Mouse (Mus musculus) heart, embryonic 12.5 days (tissue): ENCODE measurements around the gene Ankrd36. TPM values are rescaled to one million over a fixed set of nuclear protein-coding genes. Genes with fewer than 3 reads are reported as not detected.
A peak's percentile ranks its signal among the peaks of the same experiment; 100 is the strongest.

ENCODE experiments used
- ATAC-seq: fragments of 200-750 bp; cut with Nextera tagmentation; 2 replicates; pipeline ENCODE4 v1.8.0; 2017; ENCODE audit warnings: moderate TSS enrichment, moderate library complexity; ENCODE audit not compliant: insufficient number of reproducible peaks, low FRiP score
- H3K27ac ChIP-seq: fragments of 300-500 bp; sonication (generic); 2 replicates; pipeline ENCODE4 v1.5.1; 2016; ENCODE audit warnings: mild to moderate bottlenecking, moderate library complexity; ENCODE audit not compliant: poor library complexity, severe bottlenecking
- H3K27me3 ChIP-seq: fragments of 300-500 bp; sonication (generic); replicated peaks from 2 replicates; pipeline ENCODE4 v1.6.1; 2016; ENCODE audit warnings: mild to moderate bottlenecking, moderate library complexity
- H3K36me3 ChIP-seq: fragments of 300-500 bp; sonication (generic); 2 replicates; pipeline ENCODE4 v1.6.1; 2016; ENCODE audit warnings: mild to moderate bottlenecking, moderate library complexity
- H3K4me1 ChIP-seq: fragments of 300-500 bp; sonication (generic); replicated peaks from 2 replicates; pipeline ENCODE4 v1.6.1; 2016; ENCODE audit warnings: mild to moderate bottlenecking
- H3K4me2 ChIP-seq: fragments of 300-500 bp; sonication (generic); 2 replicates; pipeline ENCODE4 v1.6.1; 2016; ENCODE audit warnings: mild to moderate bottlenecking, moderate library complexity
- H3K4me3 ChIP-seq: fragments of 300-500 bp; sonication (generic); 2 replicates; pipeline ENCODE4 v1.5.1; 2016; ENCODE audit warnings: mild to moderate bottlenecking
- H3K9ac ChIP-seq: fragments of 300-500 bp; sonication (generic); 2 replicates; pipeline ENCODE4 v1.6.1; 2016; ENCODE audit warnings: mild to moderate bottlenecking, moderate library complexity
- H3K9me3 ChIP-seq: fragments of 300-500 bp; sonication (generic); replicated peaks from 2 replicates; pipeline ENCODE4 v1.6.1; 2016; ENCODE audit warnings: mild to moderate bottlenecking, moderate library complexity
- WGBS: fragments of 180-500 bp; shearing (Covaris S2); methylation state at CpG from one replicate; pipeline ENCODE4 v1.1.7; 2016; 5-methylcytosine and 5-hydroxymethylcytosine counted together
- polyA plus RNA-seq: library from polyadenylated mRNA; unstranded; fragments of >200 nt; fragmentation: Nextera tagmentation; extraction: Ambion mirVana; gene quantifications from 2 replicates; pipeline ENCODE4 v1.2.1, GENCODE M21; 2016

Ankrd36 gene
- polyA plus RNA-seq, 1 experiment from 2014 or later = 0.18 TPM

DNA sequence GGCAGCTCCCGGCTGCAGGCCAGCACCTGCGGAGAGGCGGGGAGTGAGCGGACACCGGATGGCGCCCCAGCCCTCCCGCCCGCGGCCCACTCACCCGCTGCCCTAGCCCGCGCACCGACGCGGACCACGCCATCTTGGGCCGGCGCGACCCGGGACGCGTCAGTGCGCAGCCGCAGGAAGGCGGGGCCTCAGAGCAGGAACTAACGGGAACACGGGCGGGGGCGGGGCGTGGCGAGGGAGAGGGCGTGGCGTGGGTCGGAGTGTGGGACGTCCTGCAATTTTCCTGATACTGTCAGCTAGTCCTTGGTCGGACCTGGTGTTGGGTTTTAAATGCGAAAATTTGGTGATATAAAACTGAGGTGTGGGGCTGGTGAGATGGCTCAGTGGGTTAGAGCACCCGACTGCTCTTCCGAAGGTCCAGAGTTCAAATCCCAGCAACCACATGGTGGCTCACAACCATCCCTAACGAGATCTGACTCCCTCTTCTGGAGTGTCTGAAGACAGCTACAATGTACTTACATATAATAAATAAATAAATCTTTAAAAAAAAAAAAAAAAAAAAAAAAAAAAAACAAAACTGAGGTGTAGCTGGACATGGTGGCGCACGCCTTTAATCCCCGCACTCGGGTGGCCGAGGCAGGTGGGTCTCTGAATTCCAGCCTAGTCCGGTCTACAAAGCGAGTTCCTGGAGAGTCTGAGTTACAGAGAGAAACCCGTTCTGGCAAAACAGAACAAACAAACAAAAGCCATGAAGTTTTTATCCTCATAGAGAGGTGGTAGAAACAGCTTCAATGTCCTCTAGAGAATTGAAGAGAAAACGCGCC, 138.3 kb downstream of the Ankrd36 start:
- Histone ChIP-seq H3K4me2 (peak overlapping the region; percentile 92), H3K4me1 (peaks cover 25% of the 10 kb centered on the region), H3K4me3 (peak overlapping the region; percentile 91), H3K27ac (peak overlapping the region; percentile 61; the same call in 1 of the 2 replicates), H3K9me3 (no peaks in the 10 kb centered on the region), H3K36me3 (peaks cover 23% of the 10 kb centered on the region), H3K27me3 (no peaks in the 10 kb centered on the region), H3K9ac (peak overlapping the region; percentile 95)
- ATAC-seq = peak; percentile 97
- WGBS = 18% methylated on average over 49 of the region's 50 CpGs

GRCm38 (mm10) chr11:5715179-5715578, 145.7 kb downstream of the Ankrd36 start:
- no peak overlapping the region for H3K27ac ChIP-seq
- H3K4me2 ChIP-seq = no peak overlapping the region
- H3K4me3 ChIP-seq = no peak overlapping the region
- peaks cover 6% of the 10 kb centered on the region; the same call in 1 of the 2 replicates for H3K4me1 ChIP-seq
- H3K36me3 ChIP-seq = peaks cover 50% of the 10 kb centered on the region
- H3K9ac ChIP-seq = no peak overlapping the region
- no peaks in the 10 kb centered on the region for H3K27me3 ChIP-seq
- no peaks in the 10 kb centered on the region for H3K9me3 ChIP-seq
- WGBS = 85% methylated on average over 9 of the region's 9 CpGs
- no peak for ATAC-seq

DNA sequence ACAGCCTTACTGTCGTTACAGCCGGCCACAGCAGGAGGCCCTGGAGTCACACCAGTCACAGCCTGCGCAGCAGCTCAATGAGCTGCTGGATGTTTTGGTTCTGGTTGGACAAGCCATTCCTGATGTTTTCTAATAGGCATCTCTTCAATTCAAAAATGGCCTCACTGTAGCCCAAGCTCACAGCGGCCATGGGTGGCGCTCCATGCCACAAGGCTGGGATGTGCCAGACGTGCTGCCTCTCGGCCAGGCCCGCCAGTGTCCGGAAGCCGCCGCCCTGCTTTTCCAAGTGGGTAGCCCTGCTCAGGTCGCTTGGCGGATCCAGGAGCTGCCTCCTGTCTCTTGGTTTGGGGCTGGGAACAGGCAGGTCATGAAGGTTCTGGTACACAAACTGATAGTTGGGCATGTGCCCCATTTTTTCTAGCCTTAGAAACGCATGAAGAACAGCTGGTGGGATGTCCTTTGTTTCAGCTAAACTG, 146.2 kb downstream of the Ankrd36 start, which contains the start of gene Mrps24:
Gene Mrps24 (minus strand): TSS at position 51 of the 476 bp plus-strand sequence.
- Histone ChIP-seq H3K4me1 (0 out of 2 replicates have a peak, but pooled peaks cover 2% of the 10 kb centered on the region), H3K36me3 (peaks cover 50% of the 10 kb centered on the region), H3K9ac (no peak within 1 kb of the TSS), H3K9me3 (no peaks in the 10 kb centered on the region), H3K4me2 (no peak within 1 kb of the TSS), H3K4me3 (no peak within 1 kb of the TSS), H3K27me3 (no peaks in the 10 kb centered on the region), H3K27ac (no peak within 1 kb of the TSS)
- WGBS = 76% methylated on average over 14 of the region's 14 CpGs
- ATAC-seq = no peak

- no peaks in the 10 kb centered on the region for H3K9me3 ChIP-seq
- H3K4me2 ChIP-seq = no peak overlapping the region
- no peak overlapping the region for H3K4me3 ChIP-seq
- no peak for ATAC-seq
- H3K4me1 ChIP-seq = 0 out of 2 replicates have a peak, but pooled peaks cover 2% of the 10 kb centered on the region
- peaks cover 50% of the 10 kb centered on the region for H3K36me3 ChIP-seq
- H3K9ac ChIP-seq = no peak overlapping the region
- H3K27ac ChIP-seq = no peak overlapping the region
- no peaks in the 10 kb centered on the region for H3K27me3 ChIP-seq
- WGBS = 83% methylated on average over 11 of the region's 11 CpGs
Observed at GRCm38 (mm10) chr11:5716246-5716645, 146.8 kb downstream of the Ankrd36 start.

- Histone ChIP-seq H3K36me3 (peaks cover 57% of the 10 kb centered on the region), H3K4me1 (0 out of 2 replicates have a peak, but pooled peaks cover 2% of the 10 kb centered on the region), H3K27ac (no peak overlapping the region), H3K9me3 (no peaks in the 10 kb centered on the region), H3K27me3 (no peaks in the 10 kb centered on the region), H3K4me2 (no peak overlapping the region), H3K4me3 (no peak overlapping the region), H3K9ac (no peak overlapping the region)
- 90% methylated on average over 34 of the region's 34 CpGs for WGBS
- ATAC-seq = no peak
Observed at GRCm38 (mm10) chr11:5716938-5717705, 147.6 kb downstream of the Ankrd36 start.

GRCm38 (mm10) chr11:5718611-5719354, 149.3 kb downstream of the Ankrd36 start:
- Histone ChIP-seq H3K36me3 (peaks cover 67% of the 10 kb centered on the region), H3K27ac (no peak overlapping the region), H3K27me3 (no peaks in the 10 kb centered on the region), H3K4me2 (no peak overlapping the region), H3K9me3 (no peaks in the 10 kb centered on the region), H3K4me1 (no peaks in the 10 kb centered on the region), H3K4me3 (no peak overlapping the region), H3K9ac (no peak overlapping the region)
- ATAC-seq = no peak
- 86% methylated on average over 12 of the region's 12 CpGs for WGBS

GRCm38 (mm10) chr11:5729582-5729981, 160.1 kb downstream of the Ankrd36 start:
- no peak overlapping the region for H3K9ac ChIP-seq
- no peak overlapping the region for H3K4me2 ChIP-seq
- H3K36me3 ChIP-seq = peaks cover 5% of the 10 kb centered on the region
- H3K4me3 ChIP-seq = no peak overlapping the region
- WGBS = 91% methylated on average over 9 of the region's 9 CpGs
- H3K4me1 ChIP-seq = peaks cover 41% of the 10 kb centered on the region
- no peaks in the 10 kb centered on the region for H3K27me3 ChIP-seq
- no peaks in the 10 kb centered on the region for H3K9me3 ChIP-seq
- no peak for ATAC-seq
- no peak overlapping the region for H3K27ac ChIP-seq

GRCm38 (mm10) chr11:5732401-5732800, 162.9 kb downstream of the Ankrd36 start:
- Histone ChIP-seq H3K9ac (peak overlapping the region; percentile 6; the same call in 1 of the 2 replicates), H3K27ac (no peak overlapping the region), H3K36me3 (peaks cover 8% of the 10 kb centered on the region; the same call in 1 of the 2 replicates), H3K4me3 (no peak overlapping the region), H3K27me3 (no peaks in the 10 kb centered on the region), H3K9me3 (no peaks in the 10 kb centered on the region), H3K4me1 (peaks cover 54% of the 10 kb centered on the region), H3K4me2 (no peak overlapping the region)
- WGBS = 75% methylated on average over 5 of the region's 5 CpGs
- ATAC-seq = no peak

DNA sequence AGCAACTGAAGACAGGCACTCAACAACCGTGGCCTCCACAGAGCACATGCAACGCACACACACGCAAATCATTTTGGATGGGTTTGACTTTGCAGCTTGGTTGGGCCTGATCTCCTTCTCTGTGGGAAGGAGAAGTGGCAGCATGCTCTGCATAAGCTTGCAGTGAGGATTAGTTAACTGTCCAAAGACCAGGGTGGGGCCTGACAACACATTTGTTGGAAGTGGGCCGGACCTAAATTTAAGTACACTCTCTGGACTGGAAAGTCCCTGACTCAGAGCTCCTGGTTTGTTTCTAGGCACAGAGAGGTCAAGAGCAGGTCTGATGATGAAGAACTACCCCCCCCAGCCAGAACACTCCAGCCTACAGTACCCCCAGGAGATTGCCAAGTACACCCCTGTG, 164.8 kb downstream of the Ankrd36 start:
- 84% methylated on average over 4 of the region's 4 CpGs for WGBS
- Histone ChIP-seq H3K4me3 (no peak overlapping the region), H3K27me3 (no peaks in the 10 kb centered on the region), H3K4me1 (peaks cover 57% of the 10 kb centered on the region), H3K36me3 (peaks cover 8% of the 10 kb centered on the region; the same call in 1 of the 2 replicates), H3K27ac (no peak overlapping the region), H3K9ac (no peak overlapping the region; the same call in 1 of the 2 replicates), H3K9me3 (no peaks in the 10 kb centered on the region), H3K4me2 (no peak overlapping the region)
- no peak for ATAC-seq

DNA sequence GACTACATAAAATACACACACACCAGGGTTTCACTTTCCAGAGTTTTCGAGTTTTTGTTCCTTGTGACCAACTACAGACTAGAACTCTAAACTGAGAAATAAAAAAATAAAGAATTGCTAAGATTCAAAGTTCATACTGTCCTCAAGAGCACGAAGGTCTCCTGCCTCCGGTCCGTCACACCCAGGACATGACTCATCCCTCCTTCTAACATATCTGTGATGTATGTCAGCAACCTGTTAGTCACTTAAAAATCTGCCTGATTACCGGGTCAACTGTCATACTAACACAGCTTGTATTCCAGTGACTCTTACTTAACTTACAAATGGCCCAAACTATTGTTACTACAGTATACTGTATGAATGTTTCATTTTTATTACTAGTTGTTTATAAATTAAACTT, 167.7 kb downstream of the Ankrd36 start:
- ATAC-seq = no peak
- H3K4me3 ChIP-seq = no peak overlapping the region
- 48% methylated on average over 5 of the region's 5 CpGs for WGBS
- H3K4me1 ChIP-seq = peaks cover 64% of the 10 kb centered on the region
- peaks cover 8% of the 10 kb centered on the region; the same call in 1 of the 2 replicates for H3K36me3 ChIP-seq
- H3K27ac ChIP-seq = no peak overlapping the region
- H3K9me3 ChIP-seq = no peaks in the 10 kb centered on the region
- no peak overlapping the region for H3K4me2 ChIP-seq
- no peak overlapping the region for H3K9ac ChIP-seq
- H3K27me3 ChIP-seq = no peaks in the 10 kb centered on the region
